Comparison of ENCODE assay signal across 8 mouse cellular contexts in the genomic region with DNA sequence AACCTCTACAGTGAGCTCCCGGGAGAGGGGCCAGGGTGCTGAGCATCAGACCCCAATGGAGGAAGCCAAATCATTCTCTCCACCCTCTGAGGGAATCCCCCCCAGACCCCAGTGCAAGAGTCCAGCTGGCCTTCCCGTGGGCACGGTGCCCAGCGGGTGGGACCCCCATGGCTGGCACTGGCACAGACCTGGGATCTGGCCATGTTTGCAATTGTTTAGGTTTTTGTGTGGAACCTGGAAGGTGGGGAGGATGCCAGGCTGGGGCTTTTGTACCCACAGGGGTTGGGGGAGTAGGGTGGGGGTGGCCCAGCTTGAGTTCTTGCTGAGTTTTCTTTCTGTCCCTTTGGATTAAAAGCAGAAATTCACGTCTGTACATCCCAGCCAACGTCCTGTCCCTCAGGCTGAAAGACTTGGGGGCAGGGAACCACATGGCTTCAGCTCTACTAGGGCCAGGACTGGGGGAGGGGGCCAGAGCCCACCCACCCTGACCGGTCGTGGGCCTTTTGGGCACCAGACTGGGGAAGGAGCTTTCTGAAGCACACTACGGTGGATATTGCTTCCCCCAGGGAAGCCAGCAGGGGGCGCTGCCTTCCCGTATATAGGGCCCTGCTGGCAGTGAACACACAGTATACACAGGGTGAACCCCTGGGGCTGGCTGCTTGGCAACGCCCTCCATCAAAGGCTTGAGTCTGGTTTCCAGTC. TPM values are rescaled to one million over a fixed set of nuclear protein-coding genes. Genes with fewer than 3 reads are reported as not detected.
DNase-seq lines count a peak whose midpoint lies in the region; ATAC-seq and TF ChIP-seq lines count a peak whose summit lies in the region.

No protein-coding gene starts in this region.

- peak; percentile 24 for ATAC-seq in Patski
- peak; percentile 73 for ATAC-seq in hindbrain, embryonic 13.5 days (ENCODE audit: low FRiP score)

- H3K9ac ChIP-seq in hindbrain, embryonic 13.5 days, result no peak overlapping the region

- DNase-seq in Patski (ENCODE audit: low read depth, low spot score), result no peak
- peak; percentile 92 to 95 for DNase-seq in cerebellum, postnatal 14 days
- DNase-seq in frontal cortex, postnatal 25 days (ENCODE audit: low spot score in 2 of 2), result peak; percentile 84 to 86
- DNase-seq in left cerebral cortex, adult 11 months (ENCODE audit: low spot score), result peak; percentile 77
- DNase-seq in lung, postnatal 36 days, result peak; percentile 93
- DNase-seq in retina, postnatal 1 day, result peak; percentile 92
- DNase-seq in thymus, postnatal 4 days, result peak; percentile 90

- peaks cover 84% of the 10 kb centered on the region for H3K4me1 ChIP-seq in hindbrain, embryonic 13.5 days (replicated peaks)

- POLR2A ChIA-PET in Patski (lab: Charles Lee), result interaction anchor here (0.7 to 1.3 kb wide), 9 partner anchors 10 to 424 kb away, joined by 3 to 4 read pairs (median 3); a partner anchor contains a TSS

- no peaks in the 10 kb centered on the region for H3K27me3 ChIP-seq in Patski
- H3K27me3 ChIP-seq in hindbrain, embryonic 13.5 days, result peaks cover 72% of the 10 kb centered on the region

- H3K27ac ChIP-seq in hindbrain, embryonic 13.5 days, result peak overlapping the region; percentile 92

- no peaks in the 10 kb centered on the region for H3K36me3 ChIP-seq in hindbrain, embryonic 13.5 days

- no peak overlapping the region for H3K4me3 ChIP-seq in hindbrain, embryonic 13.5 days

- H3K4me2 ChIP-seq in hindbrain, embryonic 13.5 days, result no peak overlapping the region

- TF ChIP-seq CTCF in Patski (IDR thresholded peaks at IDR 0.05), result no peak

- 7% methylated on average over 12 of the region's 12 CpGs for WGBS in hindbrain, embryonic 13.5 days

- in situ Hi-C loops in Patski (cut with MboI; ENCODE audit: low pct_unique_long_range_greater_than_20kb), result no loop called here

- CTCF ChIA-PET in Patski (lab: Charles Lee), result interaction anchor here (0.7 to 4.6 kb wide), 13 partner anchors 9 to 118 kb away, joined by 3 to 80 read pairs (median 7); no protein-coding TSS in a partner anchor

- no peaks in the 10 kb centered on the region for H3K9me3 ChIP-seq in hindbrain, embryonic 13.5 days

RNA-seq across cellular contexts. Expression of a gene that starts 7.7 kb away (rescaled TPM):
- 0.13 TPM for polyA plus RNA-seq in Patski (2021)
- polyA plus RNA-seq in hindbrain, embryonic 13.5 days (2015; fragmentation: Nextera tagmentation; extraction: Ambion mirVana), result 3.9 and 4.2 TPM in 2 replicates

RNA-seq across cellular contexts. Expression of a gene that starts 13.9 kb away (rescaled TPM):
- 1.4 TPM for polyA plus RNA-seq in Patski (2021)
- polyA plus RNA-seq in hindbrain, embryonic 13.5 days (2015; fragmentation: Nextera tagmentation; extraction: Ambion mirVana), result 1.0 and 2.3 TPM in 2 replicates

RNA-seq across cellular contexts. Expression of a gene that starts 21.3 kb away (rescaled TPM):
- 109 TPM for polyA plus RNA-seq in Patski (2021)
- 13.7 and 14.4 TPM in 2 replicates for polyA plus RNA-seq in hindbrain, embryonic 13.5 days (2015; fragmentation: Nextera tagmentation; extraction: Ambion mirVana)

RNA-seq across cellular contexts. Expression of a gene that starts 22.8 kb away (rescaled TPM):
- 106 TPM for polyA plus RNA-seq in Patski (2021)
- polyA plus RNA-seq in hindbrain, embryonic 13.5 days (2015; fragmentation: Nextera tagmentation; extraction: Ambion mirVana), result 51.9 and 60.3 TPM in 2 replicates

RNA-seq across cellular contexts. Expression of a gene that starts 46.3 kb away (rescaled TPM):
- polyA plus RNA-seq in Patski (2021), result 113 TPM
- polyA plus RNA-seq in hindbrain, embryonic 13.5 days (2015; fragmentation: Nextera tagmentation; extraction: Ambion mirVana), result 26.1 and 32.2 TPM in 2 replicates
